Mouse (Mus musculus): ENCODE data around the gene Pde6g.
"Not testable (repeated sequence)": the region's sequence is repeated elsewhere in the genome, so short reads cannot be mapped to it uniquely, and the experiment has no call there.

Pde6g gene

GRCm38 (mm10) chr11:120417852-120418251, 35.4 kb downstream of the Pde6g start:
- no peak for DNase-seq

- not testable (repeated sequence) for DNase-seq
Measured at GRCm38 (mm10) chr11:120413621-120414020, 39.7 kb downstream of the Pde6g start.

GRCm38 (mm10) chr11:120406445-120406844, 46.9 kb downstream of the Pde6g start:
- DNase-seq = no peak

- DNase-seq = no peak
Measured at GRCm38 (mm10) chr11:120405867-120406266, 47.4 kb downstream of the Pde6g start.

- no peak for DNase-seq
Measured at GRCm38 (mm10) chr11:120404814-120405213, 48.5 kb downstream of the Pde6g start.

GRCm38 (mm10) chr11:120399319-120399718, 54.0 kb downstream of the Pde6g start:
- DNase-seq = no peak
